Mouse (Mus musculus): Measurements from ENCODE around the gene Tmem239. TPM values are rescaled to one million over a fixed set of nuclear protein-coding genes. Genes with fewer than 3 reads are reported as not detected.

The Tmem239 gene
- total RNA-seq, 2 experiments from 2014 or later, result not detected

DNA sequence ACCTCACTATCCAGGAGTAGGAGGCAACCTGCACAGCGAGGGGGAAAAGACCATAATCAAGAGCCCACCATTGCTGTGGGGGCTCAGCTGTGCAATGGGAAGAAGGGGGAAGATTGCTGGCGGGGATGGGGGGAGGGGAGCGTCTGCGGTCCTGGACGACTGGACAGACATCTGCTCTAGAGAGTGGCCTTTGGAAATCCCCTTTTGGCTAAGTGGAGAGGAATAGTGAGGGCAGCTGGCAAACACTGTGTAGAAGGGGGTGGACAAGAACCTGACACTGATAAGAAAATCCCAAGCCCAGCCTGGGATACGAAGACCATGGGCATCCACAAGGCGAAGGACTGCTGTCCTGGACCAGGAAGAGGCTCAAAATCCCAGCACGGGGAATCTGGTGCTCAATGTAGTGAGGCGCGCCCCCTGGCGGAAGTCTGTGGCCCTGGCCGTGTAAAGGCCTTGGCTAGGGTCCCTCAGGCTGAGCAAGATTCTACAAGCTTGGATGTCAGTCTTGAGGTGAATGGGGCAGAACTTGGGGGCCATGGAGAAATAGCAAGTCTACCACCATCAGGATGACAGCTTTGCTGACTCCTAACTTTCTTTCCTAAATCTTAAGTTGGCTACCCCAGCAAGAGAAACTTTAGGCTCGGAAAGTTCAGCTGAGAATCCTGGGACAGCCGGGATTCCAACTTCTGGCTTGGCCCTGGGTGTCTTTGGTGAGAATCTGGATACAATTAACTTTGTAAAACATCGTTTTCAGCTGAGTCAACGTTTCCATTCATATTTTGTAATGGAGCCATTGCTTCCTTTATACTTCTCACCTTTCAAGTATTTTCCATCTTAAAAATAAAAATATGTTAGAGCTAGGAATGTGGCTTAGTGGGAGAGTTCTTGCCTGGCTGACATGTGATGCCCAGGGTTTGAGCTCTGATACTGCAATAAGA lies 5.5 kb downstream of the Tmem239 start:
- peak; percentile 88 for DNase-seq (ENCODE audit: low spot score)

DNA sequence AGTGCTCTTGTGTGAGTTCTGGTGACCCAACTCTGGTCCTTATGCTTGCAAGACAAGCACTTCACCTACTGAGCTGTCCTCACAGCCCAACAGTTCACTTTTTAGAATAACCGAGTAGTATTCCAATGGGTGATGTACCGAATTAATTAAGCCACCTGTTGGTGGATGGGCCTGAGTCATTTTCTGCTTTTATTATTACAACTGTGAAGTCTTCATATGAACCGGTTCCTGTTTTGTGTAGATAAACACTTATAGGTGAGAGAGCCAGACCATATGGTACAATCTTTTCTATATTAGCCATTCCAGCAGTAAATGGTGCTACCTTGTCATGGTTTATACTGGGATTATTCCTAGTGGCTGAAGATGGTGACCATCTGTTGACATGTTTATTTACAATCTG lies 6.5 kb downstream of the Tmem239 start:
- DNase-seq (ENCODE audit: low spot score), result no peak

DNA sequence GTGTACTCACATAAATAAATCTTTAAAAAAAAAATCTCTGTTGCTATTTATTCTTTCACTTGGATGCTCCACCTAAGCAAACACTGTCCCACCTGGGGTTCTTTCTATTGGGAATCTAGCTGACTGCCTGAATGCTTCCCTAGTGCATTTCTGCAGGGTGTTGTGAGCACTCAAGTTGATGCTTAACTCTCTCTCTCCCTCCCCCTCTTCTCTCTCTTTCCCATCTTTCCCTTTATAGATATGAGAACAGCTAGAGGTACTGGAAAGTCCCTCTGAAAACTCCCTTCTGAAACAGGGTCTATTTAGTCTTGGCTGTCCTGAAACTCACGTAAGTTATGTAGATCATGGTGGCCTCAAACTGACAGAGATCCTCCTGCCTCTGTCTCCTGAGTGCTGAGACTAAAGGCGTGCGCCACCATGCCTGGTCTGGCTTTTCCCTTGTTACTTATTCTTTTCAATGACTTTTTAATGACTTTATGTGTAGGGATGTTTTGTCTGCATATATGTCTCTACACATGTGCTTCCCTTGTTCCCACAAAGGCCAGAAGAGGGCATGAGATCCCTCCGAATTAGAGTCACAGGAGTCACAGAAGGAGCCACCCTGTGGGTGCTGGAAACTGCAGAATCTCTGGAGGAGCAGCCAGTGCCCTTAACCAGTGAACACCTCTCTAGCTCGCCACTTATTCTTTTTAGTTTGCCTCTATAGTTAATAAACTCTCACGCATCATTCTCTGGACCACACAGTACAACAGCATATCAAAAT lies 8.0 kb downstream of the Tmem239 start:
- DNase-seq (ENCODE audit: low spot score), result no peak

DNA sequence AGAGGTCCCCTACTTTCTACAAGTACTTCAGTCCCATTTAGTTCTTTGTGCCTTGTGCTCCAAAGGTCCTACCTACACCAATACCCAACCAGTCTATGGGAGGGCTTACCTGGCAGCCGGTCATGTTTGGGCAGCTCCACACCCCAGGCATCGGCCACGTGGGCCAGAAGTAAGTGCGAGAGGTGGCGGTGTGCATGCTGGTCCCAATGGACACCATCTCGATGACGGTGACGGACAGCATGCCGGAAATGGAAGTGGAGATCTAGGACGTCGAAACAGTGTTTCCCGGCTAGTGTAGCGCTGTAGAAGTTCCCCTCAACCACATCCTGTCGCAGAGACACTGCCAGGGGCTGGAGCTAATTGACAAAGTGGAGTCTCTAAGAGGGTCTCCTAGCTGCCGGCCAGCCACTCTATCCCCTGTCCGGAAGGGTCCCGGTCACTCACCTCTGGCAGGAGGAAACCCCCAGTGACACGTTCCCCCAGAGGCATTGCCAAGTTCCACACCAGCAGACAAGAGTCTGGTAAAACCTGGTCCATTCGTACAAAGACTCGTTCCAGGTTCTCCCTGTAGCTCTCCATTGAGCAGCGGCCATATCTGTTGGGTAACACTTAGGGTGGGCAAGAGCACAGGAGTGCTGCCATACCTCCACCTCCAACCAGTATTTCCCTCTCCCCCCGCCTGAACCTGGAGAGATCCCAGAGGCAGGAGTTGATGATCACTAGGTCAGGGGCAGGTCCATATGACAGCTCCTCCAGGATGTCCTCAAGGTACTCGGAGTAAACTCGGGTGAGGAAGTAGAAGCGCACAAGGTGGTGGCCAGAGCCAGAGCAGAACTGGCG lies 15.7 kb downstream of the Tmem239 start:
- no peak for DNase-seq (ENCODE audit: low spot score)

DNA sequence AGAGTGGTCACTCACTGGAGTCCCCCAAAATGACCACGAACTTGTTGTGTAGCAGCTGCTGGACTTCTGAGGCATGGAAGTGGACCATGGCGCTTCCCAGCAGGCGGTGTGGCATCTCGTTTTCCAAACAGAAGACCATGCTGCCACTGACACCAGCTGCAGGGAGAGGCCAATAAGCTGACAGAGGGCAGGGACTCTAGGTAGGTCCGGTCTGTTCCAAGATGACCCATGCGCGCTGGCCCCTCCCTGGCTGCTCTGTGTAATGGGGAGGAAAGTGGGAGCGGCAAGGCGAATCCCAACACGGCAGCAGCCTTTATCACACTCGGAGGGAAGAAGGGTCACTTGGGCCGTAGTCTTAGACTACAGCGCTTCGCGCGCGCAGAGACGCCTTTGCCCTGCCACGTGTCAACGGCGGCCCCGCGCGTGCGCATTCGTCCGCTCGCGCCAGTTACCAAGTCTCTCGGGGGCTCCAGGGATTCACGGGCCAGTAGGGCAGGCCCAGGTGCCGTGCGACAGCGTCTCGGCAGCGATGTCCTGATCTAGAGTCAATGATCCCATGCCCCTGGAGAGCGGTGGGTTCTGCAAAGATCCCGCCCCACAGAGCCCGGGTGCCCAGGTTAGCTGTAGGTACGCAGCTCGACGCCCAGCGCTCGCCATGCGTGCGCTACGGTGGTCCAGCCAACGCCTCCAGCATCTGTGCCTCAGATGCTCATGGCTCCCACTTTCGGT lies 17.3 kb downstream of the Tmem239 start:
- DNase-seq (ENCODE audit: low spot score), result peak; percentile 66

DNA sequence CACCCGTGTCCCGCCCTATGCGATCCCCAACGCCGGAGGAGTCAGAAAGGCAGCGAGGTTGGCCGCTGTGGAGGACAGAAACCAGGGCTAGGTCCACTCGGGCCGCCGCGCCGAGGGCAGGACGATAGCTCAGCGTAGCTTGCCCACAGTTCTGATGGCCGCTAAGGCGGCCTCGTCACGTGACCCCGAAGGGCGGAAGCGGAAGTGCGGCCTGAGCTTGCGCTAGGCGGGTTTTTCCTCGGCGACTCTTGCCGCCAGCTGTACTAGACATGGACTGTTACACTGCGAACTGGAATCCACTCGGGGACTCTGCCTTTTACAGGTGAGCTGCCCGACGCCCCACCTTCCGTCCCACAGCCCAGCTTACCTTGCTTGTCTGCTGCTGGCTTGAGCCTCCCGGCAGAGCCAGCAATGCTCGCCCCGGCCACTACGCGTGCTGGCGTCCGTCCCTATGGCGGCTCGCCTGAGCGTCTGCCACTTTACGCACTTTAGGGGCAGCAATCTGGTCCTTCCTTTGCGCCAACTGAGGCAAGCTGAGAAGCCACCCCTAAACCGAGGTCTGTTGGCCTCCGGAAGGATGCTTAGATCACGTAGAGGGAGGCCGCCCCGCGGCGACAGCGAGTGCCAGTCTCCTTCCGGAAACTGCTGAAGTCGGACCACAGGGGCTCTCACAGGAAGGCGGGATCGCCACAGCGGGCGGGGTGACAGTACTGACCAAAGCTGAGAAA lies 18.0 kb downstream of the Tmem239 start, which contains the start of the genes Vps16 and Pced1a:
Vps16 (plus strand) TSS at position 214 of the 728 bp plus-strand sequence.
Pced1a (minus strand) TSS at position 576 of the 728 bp plus-strand sequence.
- DNase-seq (ENCODE audit: low spot score), result peak; percentile 92

DNA sequence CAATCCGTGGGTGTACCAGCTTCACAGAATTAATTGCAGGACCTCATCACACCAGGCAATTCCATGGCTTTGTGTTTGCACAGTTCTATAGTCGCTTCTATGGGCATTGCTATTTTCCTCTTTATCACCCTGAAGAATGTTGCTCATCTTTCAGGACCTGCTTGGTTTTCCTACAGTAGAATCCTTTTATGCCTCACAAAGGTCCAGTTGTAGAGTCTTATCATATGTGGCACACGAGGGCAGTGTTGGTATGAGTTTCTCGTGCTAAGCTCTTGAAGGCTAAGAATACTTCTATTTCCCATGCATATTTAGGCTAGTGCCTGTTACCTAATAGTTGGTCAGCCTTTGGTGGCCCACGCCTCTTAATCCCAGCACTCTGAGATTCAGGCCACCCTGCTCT lies 18.8 kb downstream of the Tmem239 start:
- DNase-seq (ENCODE audit: low spot score), result no peak

DNA sequence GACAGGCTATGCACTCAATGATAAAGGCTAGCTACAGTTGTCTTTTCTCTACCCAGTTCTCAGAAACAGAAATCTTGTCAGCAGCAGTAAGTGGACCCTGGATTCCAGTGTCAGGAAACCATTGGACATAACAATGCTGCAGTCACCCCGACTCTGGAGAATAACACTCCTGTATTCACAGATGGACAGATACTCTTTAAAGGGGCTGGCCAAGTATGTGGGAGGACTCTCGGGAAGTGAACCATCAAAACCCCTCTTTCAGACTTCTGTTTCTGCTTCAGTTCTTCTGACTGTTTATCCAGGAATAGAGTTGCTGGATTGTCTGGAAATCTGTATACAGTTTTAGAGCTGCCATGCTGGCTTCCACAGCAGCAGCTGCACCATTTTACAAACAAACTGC lies 23.6 kb downstream of the Tmem239 start:
- no peak for DNase-seq (ENCODE audit: low spot score)

DNA sequence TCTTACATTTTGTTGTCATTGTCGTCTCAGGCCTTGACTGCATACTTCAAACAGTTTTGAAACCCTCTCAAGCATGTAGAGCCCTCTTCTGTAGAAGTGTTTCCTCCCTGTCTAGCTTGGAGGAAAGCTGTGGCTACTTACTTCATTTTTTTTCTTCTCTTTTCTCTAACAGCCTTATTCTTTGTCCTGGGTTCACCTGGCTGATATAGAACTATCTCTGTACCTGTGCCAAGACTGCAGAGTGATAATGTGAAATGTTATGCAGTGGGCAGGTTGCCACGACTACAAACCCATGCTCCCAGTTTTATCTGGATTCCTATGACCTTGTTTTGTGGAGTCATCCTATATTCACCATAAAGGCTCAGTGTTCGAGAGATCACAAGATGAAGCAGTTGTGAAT lies 24.2 kb downstream of the Tmem239 start:
- DNase-seq (ENCODE audit: low spot score), result no peak

DNA sequence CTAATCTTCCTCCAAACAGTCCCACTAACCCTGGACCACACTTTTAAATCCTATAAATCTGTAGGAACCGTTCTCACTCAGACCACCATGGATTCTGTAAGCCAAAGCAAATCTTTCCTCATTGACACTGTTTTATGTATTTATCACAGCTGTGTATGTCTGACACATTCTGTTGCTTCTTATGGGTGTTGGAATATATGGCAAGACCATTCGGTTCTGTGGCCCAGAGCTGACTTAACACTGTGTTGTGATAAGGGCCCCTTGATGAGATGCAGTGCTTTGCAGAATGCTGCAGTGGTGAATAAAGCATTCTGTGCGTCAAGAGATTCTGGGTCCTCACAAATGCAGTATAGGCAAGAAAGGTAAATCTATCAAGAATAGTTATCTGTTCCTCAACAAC lies 25.9 kb downstream of the Tmem239 start:
- no peak for DNase-seq (ENCODE audit: low spot score)

DNA sequence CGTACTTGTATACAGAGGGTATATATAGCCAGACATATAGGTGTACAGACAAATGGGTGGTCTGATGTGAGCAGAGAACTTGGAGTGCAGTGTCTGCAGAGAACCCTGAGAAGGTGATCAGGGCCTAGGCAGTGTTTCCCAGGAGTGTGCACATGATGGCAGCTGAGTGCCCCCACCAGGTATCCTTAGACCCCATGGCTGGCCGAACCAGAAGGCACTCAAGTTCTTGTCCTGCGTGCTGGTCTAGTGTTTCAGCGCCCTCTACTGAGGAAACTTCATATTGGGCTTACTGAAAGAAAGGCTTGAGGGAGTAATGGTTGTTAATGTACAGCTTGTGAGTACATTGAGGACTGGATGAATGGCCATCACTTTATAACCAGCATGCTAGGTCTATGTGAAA lies 26.9 kb downstream of the Tmem239 start:
- peak; percentile 48 for DNase-seq (ENCODE audit: low spot score)

DNA sequence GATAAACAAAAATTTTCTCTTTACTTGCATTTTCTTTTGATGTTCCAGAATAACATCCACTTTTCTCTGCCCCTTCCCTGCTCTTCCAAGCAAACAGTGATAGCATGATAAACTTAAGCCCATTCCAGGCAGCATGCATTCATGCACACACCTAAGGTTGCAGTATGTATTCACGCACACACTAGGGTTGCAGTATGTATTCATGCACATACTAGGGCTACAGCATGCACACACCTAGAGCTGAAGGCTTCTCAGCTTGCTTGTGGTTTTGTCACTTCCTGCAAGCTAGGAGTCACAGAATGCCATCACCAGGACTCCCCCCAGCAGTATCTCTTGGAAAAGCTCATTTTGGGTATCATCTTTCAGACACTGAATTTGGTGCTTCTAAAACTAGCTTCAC lies 30.5 kb downstream of the Tmem239 start:
- no peak for DNase-seq (ENCODE audit: low spot score)

DNA sequence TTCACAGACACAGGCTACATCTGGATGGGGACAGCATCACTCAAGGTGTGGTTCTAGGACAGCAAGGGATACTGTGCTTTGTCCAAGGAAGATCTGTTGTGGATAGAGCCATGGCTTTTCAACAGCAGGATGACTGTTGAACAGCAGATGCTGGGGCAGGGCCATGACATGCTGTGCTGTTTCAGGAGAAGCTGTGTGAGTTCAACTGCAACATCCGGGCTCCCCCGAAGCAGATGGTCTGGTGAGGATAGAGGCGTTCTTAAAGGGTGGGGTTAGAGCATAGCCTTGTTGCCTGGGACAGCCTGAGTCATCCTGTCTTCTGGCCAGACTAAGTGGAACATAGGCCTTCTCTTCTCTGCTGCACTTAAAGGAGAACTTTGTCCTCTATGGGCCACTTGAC lies 32.6 kb downstream of the Tmem239 start:
- no peak for DNase-seq (ENCODE audit: low spot score)

DNA sequence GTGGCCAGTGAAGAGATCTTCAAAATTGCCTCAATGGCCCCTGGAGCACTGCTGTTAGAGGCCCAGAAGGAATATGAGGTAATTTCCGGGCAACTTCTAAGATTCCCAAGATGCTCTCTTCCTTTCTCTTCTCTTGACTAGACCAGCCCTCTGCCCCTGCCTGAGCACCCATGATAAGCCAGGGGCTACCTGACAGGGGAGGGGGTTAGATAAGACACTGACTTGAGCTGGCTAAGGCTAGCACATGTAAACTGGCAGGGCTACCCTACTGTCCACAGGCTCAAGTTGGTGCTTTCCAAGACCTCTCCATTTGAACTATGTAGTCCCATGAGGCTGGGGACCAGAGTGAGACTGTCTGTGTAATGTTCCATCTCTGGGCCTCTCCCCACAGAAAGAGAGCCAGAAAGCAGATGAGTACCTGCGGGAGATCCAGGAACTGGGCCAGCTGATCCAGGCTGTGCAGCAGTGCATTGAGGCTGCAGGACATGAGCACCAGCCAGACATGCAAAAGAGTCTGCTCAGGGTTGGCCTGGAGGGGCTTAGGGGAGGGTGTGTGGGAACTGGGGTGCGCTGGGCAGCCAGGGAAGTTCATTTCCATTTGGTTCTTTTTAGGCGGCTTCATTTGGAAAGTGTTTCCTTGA lies 33.7 kb downstream of the Tmem239 start:
- DNase-seq (ENCODE audit: low spot score), result no peak

DNA sequence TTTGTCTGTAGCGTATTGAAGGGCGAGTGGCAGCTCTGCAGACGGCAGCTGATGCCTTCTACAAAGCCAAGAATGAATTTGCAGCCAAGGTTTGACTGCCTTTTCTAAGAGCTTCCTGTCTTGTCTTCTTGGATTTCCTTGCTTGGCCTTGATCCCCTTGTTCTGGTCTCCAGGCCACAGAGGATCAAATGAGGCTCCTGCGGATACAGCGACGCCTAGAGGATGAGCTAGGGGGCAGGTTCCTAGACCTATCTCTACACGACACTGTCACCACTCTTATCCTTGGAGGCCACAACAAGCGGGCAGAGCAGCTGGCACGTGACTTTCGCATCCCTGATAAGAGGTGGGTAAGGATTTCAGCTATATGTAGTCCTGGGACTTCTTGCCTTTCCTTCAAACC lies 35.9 kb downstream of the Tmem239 start:
- no peak for DNase-seq (ENCODE audit: low spot score)

DNA sequence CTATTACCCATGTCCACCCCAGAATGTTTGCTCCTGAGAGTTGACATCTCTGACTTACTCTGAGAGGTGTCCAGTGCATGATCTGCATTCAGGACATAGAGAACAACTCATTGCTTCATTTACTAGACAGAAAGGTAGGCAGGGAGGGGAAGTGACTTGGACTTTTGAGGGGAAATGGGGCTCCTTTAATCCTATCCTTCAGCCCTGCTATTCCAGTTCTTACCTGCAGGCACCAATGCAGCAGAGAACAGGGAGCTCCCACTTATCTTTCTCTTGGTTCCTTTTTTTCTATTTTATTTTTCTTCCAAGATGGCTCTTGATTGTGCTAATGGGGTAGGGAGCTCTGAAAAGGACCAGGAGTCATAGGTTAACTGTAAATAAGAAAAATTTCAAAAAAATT lies 42.2 kb downstream of the Tmem239 start:
- no peak for DNase-seq (ENCODE audit: low spot score)

DNA sequence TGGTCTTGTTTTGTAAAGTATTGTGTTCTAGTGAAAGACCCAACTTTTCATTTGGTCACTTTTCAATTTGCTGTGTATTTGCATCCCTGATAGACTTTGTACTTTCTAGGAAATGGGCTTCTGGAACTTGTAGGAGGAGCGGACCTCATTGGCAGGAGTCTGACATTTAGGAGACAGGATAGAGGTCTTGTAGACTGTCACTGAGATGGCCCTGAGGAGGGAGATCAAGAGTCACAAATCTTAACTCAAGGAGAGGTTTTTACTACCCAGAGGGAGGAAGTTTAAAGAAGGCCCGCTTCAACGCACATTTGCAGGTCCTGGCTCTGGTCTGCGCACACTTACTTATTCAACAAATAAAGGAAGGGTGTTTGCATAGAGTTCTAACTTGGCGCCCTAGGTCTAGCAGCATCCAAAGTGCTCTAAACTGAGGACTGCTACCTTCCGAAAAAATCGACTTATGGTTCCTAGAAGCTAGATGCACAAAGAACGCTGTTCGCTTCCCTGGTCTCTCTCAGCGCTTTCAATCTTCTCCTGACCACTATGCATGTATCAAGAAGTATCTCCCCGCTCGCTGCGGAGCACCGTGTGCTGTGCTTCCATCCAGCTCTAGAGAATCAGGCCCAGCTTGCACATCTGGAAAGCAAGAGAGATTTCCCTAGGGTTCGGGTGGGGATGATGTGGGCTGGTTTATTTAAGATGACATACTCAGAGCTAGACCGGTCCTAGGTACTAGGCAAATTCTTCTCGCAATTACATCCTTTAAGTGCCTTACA lies 42.9 kb downstream of the Tmem239 start:
- DNase-seq (ENCODE audit: low spot score), result peak; percentile 25

DNA sequence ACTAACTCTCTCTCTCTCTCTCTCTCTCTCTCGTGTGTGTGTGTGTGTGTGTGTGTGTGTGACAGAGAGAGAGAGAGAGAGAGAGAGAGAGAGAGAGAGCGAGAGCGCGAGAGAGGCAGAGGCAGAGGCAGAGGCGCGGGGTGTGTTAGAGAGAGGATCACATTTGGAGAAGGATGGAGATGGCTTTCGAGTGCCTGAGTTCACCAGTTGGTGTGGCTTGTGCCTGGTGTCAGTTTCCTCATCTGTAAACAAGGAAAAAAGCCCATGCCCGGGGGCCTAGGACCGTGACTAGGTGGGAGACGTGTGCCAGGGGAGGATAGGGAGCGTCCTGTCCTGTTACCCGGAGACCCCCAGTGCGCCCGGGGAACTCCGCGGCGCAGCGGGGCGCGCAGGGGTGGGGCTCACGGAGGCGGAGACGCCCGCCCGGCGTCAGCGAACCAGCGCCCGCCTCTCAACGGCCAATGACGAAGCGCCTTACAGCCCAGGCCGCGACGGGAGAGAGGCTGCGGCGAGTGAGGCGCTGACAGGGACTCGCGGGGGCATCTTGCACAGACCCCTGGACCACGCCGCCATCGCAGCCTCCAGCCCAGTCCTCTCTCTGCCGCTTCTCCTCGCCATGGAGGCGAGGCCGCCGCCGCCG lies 43.6 kb downstream of the Tmem239 start, which contains the start of gene Ptpra:
Ptpra (plus strand) TSS at position 485 of the 640 bp plus-strand sequence.
- DNase-seq (ENCODE audit: low spot score), result peak; percentile 91
